Mouse (Mus musculus) inflammation-experienced regulatory T-cells (primary cell): Measurements from ENCODE around the gene Tpcn1. TPM values are rescaled to one million over a fixed set of nuclear protein-coding genes. Genes with fewer than 3 reads are reported as not detected.

Experiments
- polyA plus RNA-seq, 2 experiments: library from polyadenylated mRNA; unstranded; fragments of 100-300 nt; shearing (Covaris generic); gene quantifications; one replicate each; pipeline ENCODE4 v1.2.1; 2017

Tpcn1 gene
- 10 to 100 TPM; 15.0 to 20.0 TPM for polyA plus RNA-seq

GRCm38 (mm10) chr5:120588569-120589094, at the start of gene Tpcn1, which contains the start of gene Iqcd:
TSS of gene Tpcn1 (minus strand) at chr5:120588673.
TSS of gene Iqcd (plus strand) at chr5:120589016.

GRCm38 (mm10) chr5:120634131-120634530, 45.7 kb upstream of the Tpcn1 start, which contains the start of gene Cfap73:
TSS of gene Cfap73 (minus strand) at chr5:120634235.

GRCm38 (mm10) chr5:120612442-120612821, 24.0 kb upstream of the Tpcn1 start, which contains the start of the genes Rita1 and Ddx54:
TSS of gene Rita1 (minus strand) at chr5:120612589.
TSS of gene Ddx54 (plus strand) at chr5:120612739.

GRCm38 (mm10) chr5:120510982-120511642, 77.4 kb downstream of the Tpcn1 start, which contains the start of gene Slc8b1:
TSS of gene Slc8b1 (plus strand) at chr5:120511168.

GRCm38 (mm10) chr5:120503144-120503795, 85.2 kb downstream of the Tpcn1 start, which contains the start of gene Plbd2:
TSS of gene Plbd2 (minus strand) at chr5:120503625.

Other genes with a start within 250 kb of the Tpcn1 start
- gene Lhx5, start 157.0 kb downstream of the Tpcn1 start, polyA plus RNA-seq: 1 to 10 TPM in 1 of 2 experiments, under 1 TPM in 1; 0.30 to 1.4 TPM
- not detected for gene Sdsl, start 115.9 kb downstream of the Tpcn1 start, polyA plus RNA-seq
- gene Sds, start 112.1 kb downstream of the Tpcn1 start, polyA plus RNA-seq: under 1 TPM in 1 of 2 experiments, not detected in 1; 0.93 TPM
- gene Plbd2, start 85.0 kb downstream of the Tpcn1 start, polyA plus RNA-seq: 10 to 100 TPM; 36.8 to 42.6 TPM
- gene Slc8b1, start 77.5 kb downstream of the Tpcn1 start, polyA plus RNA-seq: 10 to 100 TPM; 11.6 to 16.9 TPM
- under 1 TPM; 0.24 to 0.89 TPM for gene Iqcd, start 343 bp upstream of the Tpcn1 start, polyA plus RNA-seq
- 1 to 10 TPM; 4.3 to 5.4 TPM for gene Rita1, start 23.9 kb upstream of the Tpcn1 start, polyA plus RNA-seq
- 10 to 100 TPM; 61.0 to 81.8 TPM for gene Ddx54, start 24.1 kb upstream of the Tpcn1 start, polyA plus RNA-seq
- gene Cfap73, start 45.6 kb upstream of the Tpcn1 start, polyA plus RNA-seq: under 1 TPM in 1 of 2 experiments, not detected in 1; 0.51 TPM
- gene Rasal1, start 60.1 kb upstream of the Tpcn1 start, polyA plus RNA-seq: 10 to 100 TPM; 11.8 to 13.8 TPM
- 100 to 1,000 TPM; 178 to 347 TPM for gene Dtx1, start 123.3 kb upstream of the Tpcn1 start, polyA plus RNA-seq
- 1 to 10 TPM; 1.3 to 3.1 TPM for gene Oas2, start 161.2 kb upstream of the Tpcn1 start, polyA plus RNA-seq
- 10 to 100 TPM; 10.6 to 13.7 TPM for gene Oas3, start 189.0 kb upstream of the Tpcn1 start, polyA plus RNA-seq
- gene Oas1e, start 206.9 kb upstream of the Tpcn1 start, polyA plus RNA-seq: under 1 TPM in 1 of 2 experiments, not detected in 1; 0.40 TPM
- 10 to 100 TPM; 13.8 to 14.6 TPM for gene Oas1c, start 223.8 kb upstream of the Tpcn1 start, polyA plus RNA-seq